Mouse (Mus musculus) neural tube, embryonic 11.5 days (tissue): ENCODE results near the gene Gm16253. TPM values are rescaled to one million over a fixed set of nuclear protein-coding genes. Genes with fewer than 3 reads are reported as not detected.

Experiments used
- ATAC-seq: fragments of 200-750 bp; cut with Nextera tagmentation; 2 replicates; pipeline ENCODE4 v1.8.0; 2017; ENCODE audit warnings: moderate number of reproducible peaks, mild to moderate bottlenecking, moderate TSS enrichment, moderate library complexity; ENCODE audit not compliant: insufficient read depth, low FRiP score, low TSS enrichment
- DNase-seq: peaks from one replicate; pipeline ENCODE4 v3.0.0-alpha.2; 2015; ENCODE audit warnings: low spot score
- H3K27ac ChIP-seq: fragments of 300-500 bp; sonication (generic); 2 replicates; pipeline ENCODE4 v1.5.1; 2014; ENCODE audit warnings: low read depth, mild to moderate bottlenecking, low read length
- H3K27me3 ChIP-seq: fragments of 300-500 bp; sonication (generic); 2 replicates; pipeline ENCODE4 v1.6.1; 2014; ENCODE audit warnings: mild to moderate bottlenecking, low read length, mixed read lengths; ENCODE audit not compliant: control insufficient read depth, insufficient read depth
- H3K36me3 ChIP-seq: fragments of 300-500 bp; sonication (generic); 2 replicates; pipeline ENCODE4 v1.6.1; 2014; ENCODE audit warnings: mild to moderate bottlenecking, low read length, moderate library complexity, mixed read lengths; ENCODE audit not compliant: control insufficient read depth, insufficient read depth
- H3K4me1 ChIP-seq: fragments of 300-500 bp; sonication (generic); 2 replicates; pipeline ENCODE4 v1.6.1; 2014; ENCODE audit warnings: low read length, mixed read lengths; ENCODE audit not compliant: control insufficient read depth, insufficient read depth
- H3K4me2 ChIP-seq: fragments of 300-500 bp; sonication (generic); 2 replicates; pipeline ENCODE4 v1.6.1; 2014; ENCODE audit warnings: low read depth, mild to moderate bottlenecking, moderate library complexity
- H3K4me3 ChIP-seq: fragments of 300-500 bp; sonication (generic); 2 replicates; pipeline ENCODE4 v1.5.1; 2014; ENCODE audit warnings: low read depth, low read length
- H3K9ac ChIP-seq: fragments of 300-500 bp; sonication (generic); 2 replicates; pipeline ENCODE4 v1.6.1; 2014; ENCODE audit warnings: mild to moderate bottlenecking, low read length
- H3K9me3 ChIP-seq: fragments of 300-500 bp; sonication (generic); 2 replicates; pipeline ENCODE4 v1.6.1; 2016; ENCODE audit warnings: low read length; ENCODE audit not compliant: control insufficient read depth
- WGBS: fragments of 180-500 bp; shearing (Covaris S2); extraction: QIAGEN DNeasy Blood & Tissue Kit; methylation state at CpG from one replicate; pipeline ENCODE4 v1.1.7; 2014; 5-methylcytosine and 5-hydroxymethylcytosine counted together
- polyA plus RNA-seq: library from polyadenylated mRNA; unstranded; fragments of >200 nt; fragmentation: Nextera tagmentation; extraction: Ambion mirVana; gene quantifications from 2 replicates; pipeline ENCODE4 v1.2.1, GENCODE M21; 2014

The Gm16253 gene
- polyA plus RNA-seq, 1 experiment from 2014 or later, result 0.46 TPM

- ATAC-seq, result no peak
- Histone ChIP-seq H3K27me3 (no peaks in the 10 kb centered on the region), H3K4me1 (no peaks in the 10 kb centered on the region), H3K36me3 (no peaks in the 10 kb centered on the region), H3K9ac (no peak overlapping the region), H3K4me3 (no peak overlapping the region), H3K9me3 (no peaks in the 10 kb centered on the region), H3K27ac (no peak overlapping the region), H3K4me2 (no peak overlapping the region)
- no peak for DNase-seq
- WGBS, result 84% methylated on average over 8 of the region's 8 CpGs
These were observed 9.9 kb upstream of the Gm16253 start for GRCm38 (mm10) chr3:96566661-96567450.

DNA sequence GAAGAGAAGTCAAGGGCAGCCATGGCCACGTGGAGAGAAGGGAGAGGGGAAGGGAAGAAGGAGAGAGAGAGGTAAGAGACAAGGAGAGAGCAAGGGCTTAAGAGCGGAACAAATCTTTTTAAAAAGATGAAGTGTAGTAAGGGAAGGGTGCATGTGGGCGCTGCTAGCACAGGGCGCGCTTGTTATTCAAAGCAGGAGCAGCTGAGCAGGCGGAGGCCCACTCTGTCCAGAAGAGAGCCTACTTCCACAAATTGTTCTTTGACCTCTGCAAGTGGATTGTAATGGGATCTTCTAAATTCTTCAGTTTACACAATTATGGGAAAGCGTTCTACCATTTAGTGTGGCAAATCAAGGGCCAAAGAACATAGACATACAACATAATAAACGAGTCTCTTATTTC is 8.2 kb upstream of the Gm16253 start:
- Histone ChIP-seq H3K27me3 (no peaks in the 10 kb centered on the region), H3K9ac (no peak overlapping the region), H3K4me2 (no peak overlapping the region), H3K4me1 (no peaks in the 10 kb centered on the region), H3K9me3 (no peaks in the 10 kb centered on the region), H3K27ac (no peak overlapping the region), H3K36me3 (no peaks in the 10 kb centered on the region), H3K4me3 (no peak overlapping the region)
- DNase-seq, result no peak
- no peak for ATAC-seq
- 71% methylated on average over 8 of the region's 8 CpGs for WGBS

DNA sequence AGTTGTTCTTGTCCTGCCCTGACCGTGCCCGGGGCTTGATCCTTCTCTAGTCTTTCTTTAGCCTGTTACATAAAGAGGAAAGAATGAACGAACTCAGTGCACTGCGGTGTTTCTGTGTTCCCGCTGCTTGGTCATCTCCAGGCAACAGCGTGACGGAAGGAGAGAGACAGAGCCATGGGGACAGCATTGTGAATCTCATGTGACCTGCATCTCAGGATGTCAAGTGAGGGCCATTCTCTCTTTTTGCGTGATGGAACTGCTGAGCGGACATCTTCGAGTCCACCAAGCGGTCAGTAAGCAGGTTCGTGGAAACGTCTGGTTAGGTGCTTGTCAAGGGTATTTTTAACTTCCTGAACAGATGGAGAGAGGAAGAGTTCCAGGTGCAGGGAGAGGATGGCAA is 7.3 kb upstream of the Gm16253 start:
- H3K27ac ChIP-seq, result no peak overlapping the region
- DNase-seq (no peak), ATAC-seq (no peak)
- H3K4me1 ChIP-seq, result no peaks in the 10 kb centered on the region
- H3K9ac ChIP-seq, result no peak overlapping the region
- H3K9me3 ChIP-seq, result no peaks in the 10 kb centered on the region
- H3K4me3 ChIP-seq, result no peak overlapping the region
- WGBS, result 93% methylated on average over 13 of the region's 13 CpGs
- no peaks in the 10 kb centered on the region for H3K36me3 ChIP-seq
- H3K4me2 ChIP-seq, result no peak overlapping the region
- H3K27me3 ChIP-seq, result no peaks in the 10 kb centered on the region

GRCm38 (mm10) chr3:96569966-96570605 is 6.7 kb upstream of the Gm16253 start:
- Histone ChIP-seq H3K27ac (no peak overlapping the region), H3K9me3 (no peaks in the 10 kb centered on the region), H3K4me3 (no peak overlapping the region), H3K36me3 (no peaks in the 10 kb centered on the region), H3K4me2 (no peak overlapping the region), H3K4me1 (no peaks in the 10 kb centered on the region), H3K27me3 (no peaks in the 10 kb centered on the region), H3K9ac (no peak overlapping the region)
- 91% methylated on average over 11 of the region's 11 CpGs for WGBS
- DNase-seq (no peak), ATAC-seq (no peak)

DNA sequence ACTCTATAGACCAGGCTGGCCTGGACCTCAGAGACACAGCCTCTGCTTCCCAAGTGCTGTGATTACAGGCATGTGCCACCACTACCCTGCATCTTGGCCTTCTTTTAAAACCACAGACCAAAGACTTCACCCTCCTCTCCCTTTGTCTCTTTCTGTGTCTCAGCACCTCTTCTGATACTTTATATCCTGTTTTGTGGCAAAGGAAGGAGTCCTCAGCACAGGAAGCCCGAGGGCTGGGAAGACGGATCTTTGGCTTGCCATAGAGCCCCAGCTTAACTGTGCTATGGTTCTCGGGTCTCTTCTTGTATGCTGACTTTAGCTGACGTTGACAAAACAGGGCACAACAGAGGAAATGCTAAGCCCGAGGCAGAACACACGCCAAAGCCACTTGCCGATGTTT is 6.1 kb upstream of the Gm16253 start:
- no peak for DNase-seq
- Histone ChIP-seq H3K27me3 (no peaks in the 10 kb centered on the region), H3K4me3 (no peak overlapping the region), H3K4me1 (no peaks in the 10 kb centered on the region), H3K27ac (no peak overlapping the region), H3K4me2 (no peak overlapping the region), H3K9ac (no peak overlapping the region), H3K36me3 (no peaks in the 10 kb centered on the region), H3K9me3 (no peaks in the 10 kb centered on the region)
- no peak for ATAC-seq
- WGBS, result 81% methylated on average over 7 of the region's 7 CpGs

DNA sequence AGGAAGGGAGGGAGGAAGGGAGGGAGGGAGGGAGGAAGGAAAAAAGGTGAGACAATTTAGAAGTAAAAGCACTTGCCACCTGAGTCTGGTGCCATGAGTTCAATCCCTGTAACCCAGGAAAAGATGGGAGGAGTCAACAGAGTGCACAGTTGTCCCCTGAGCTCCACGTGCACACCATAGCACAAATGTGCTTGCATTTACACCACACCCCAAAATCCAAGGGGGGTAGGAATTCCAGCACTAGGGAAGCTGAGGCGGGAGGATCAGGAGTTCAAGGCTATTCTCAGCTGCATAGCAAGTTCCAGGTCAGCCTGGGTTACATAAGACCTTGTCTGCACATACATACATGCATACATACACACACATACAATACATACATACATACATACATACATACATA is 5.4 kb upstream of the Gm16253 start:
- WGBS, result 70% methylated on average over 2 of the region's 2 CpGs
- Histone ChIP-seq H3K4me2 (no peak overlapping the region), H3K27ac (no peak overlapping the region), H3K36me3 (no peaks in the 10 kb centered on the region), H3K9ac (no peak overlapping the region), H3K27me3 (no peaks in the 10 kb centered on the region), H3K4me1 (peaks cover 3% of the 10 kb centered on the region; the same call in 1 of the 2 replicates), H3K9me3 (no peaks in the 10 kb centered on the region), H3K4me3 (no peak overlapping the region)
- ATAC-seq, result no peak
- DNase-seq, result no peak

DNA sequence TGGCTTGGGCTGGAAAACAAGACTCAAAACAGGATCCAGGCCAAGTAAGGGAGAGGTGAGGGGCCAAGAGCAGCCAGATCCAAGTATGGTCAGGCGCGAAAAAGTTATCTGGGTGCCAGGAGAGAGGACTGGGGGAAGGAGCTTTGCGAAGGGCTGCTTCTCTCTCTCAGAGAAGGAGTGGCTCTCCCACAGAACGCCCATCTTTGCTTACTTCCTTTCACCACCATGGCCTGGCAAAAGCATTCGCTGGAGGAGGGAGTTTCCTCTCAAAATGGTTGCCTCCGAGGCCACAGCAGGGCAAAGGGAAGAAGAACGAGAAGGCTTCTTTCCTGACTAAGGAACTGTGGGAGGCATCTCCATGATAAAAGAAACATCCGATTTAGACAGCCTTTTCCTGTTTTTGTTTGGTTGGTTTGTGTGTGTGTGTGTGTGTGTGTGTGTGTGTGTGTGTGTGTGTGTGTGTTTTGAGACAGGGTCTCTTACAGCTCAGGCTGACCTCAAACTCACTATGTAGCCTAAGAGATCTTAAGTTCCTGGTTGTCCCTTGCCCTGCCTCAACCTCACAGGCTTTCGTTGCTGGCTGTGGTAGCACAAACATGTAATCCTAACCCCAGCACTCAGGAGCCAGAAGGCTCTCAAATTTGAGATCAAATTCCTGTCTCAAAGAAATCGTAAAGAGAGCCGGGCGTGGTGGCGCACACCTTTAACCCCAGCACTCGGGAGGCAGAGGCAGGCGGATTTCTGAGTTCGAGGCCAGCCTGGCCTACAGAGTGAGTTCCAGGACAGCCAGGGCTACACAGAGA is 4.7 kb upstream of the Gm16253 start:
- no peak for DNase-seq
- no peak overlapping the region for H3K27ac ChIP-seq

GRCm38 (mm10) chr3:96573611-96574511 is 2.9 kb upstream of the Gm16253 start:
- no peak overlapping the region for H3K4me2 ChIP-seq
- H3K4me3 ChIP-seq, result no peak overlapping the region
- H3K9me3 ChIP-seq, result no peaks in the 10 kb centered on the region
- WGBS, result 77% methylated on average over 18 of the region's 19 CpGs
- no peak for ATAC-seq
- H3K36me3 ChIP-seq, result no peaks in the 10 kb centered on the region
- H3K27ac ChIP-seq, result no peak overlapping the region
- peaks cover 15% of the 10 kb centered on the region for H3K4me1 ChIP-seq
- no peak overlapping the region for H3K9ac ChIP-seq
- H3K27me3 ChIP-seq, result no peaks in the 10 kb centered on the region
- no peak for DNase-seq

More for the DNA sequence above, 4.7 kb upstream of the Gm16253 start:
- ATAC-seq, result no peak
- Histone ChIP-seq H3K9me3 (no peaks in the 10 kb centered on the region), H3K27me3 (no peaks in the 10 kb centered on the region), H3K9ac (no peak overlapping the region), H3K4me3 (no peak overlapping the region), H3K36me3 (no peaks in the 10 kb centered on the region), H3K4me2 (no peak overlapping the region), H3K4me1 (peaks cover 9% of the 10 kb centered on the region)
- 83% methylated on average over 16 of the region's 16 CpGs for WGBS
